Mouse (Mus musculus): ENCODE results near the gene 2210016F16Rik. TPM values are rescaled to one million over a fixed set of nuclear protein-coding genes. Genes with fewer than 3 reads are reported as not detected.
A peak's percentile ranks its signal among the peaks of the same experiment; 100 is the strongest.
"Not testable (repeated sequence)": the region's sequence is repeated elsewhere in the genome, so short reads cannot be mapped to it uniquely, and the experiment has no call there.

Gene 2210016F16Rik
- polyA plus RNA-seq, 1 experiment from 2014 or later: 20.5 TPM

DNA sequence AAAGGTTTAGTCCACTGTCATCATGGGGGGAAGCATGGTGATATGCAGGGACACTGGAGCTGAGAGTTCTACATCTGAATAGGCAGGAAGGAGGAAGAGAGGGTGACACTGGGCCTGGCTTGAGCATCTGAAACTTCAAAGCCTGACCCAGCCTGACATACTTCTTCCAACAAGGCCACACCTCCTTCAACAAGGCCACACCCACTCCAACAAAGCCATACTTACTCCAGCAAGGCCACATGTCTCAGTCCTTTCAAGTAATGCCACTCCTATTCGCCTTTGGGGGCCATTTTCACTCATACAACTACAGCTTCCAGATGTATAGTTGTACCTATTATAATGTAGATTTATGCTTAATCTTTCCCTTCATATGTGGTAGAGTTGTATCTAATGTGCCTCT, 17.4 kb downstream of the 2210016F16Rik start:
- H3K4me1 ChIP-seq: no peaks in the 10 kb centered on the region
- WGBS: 77% methylated on average over 1 of the region's 1 CpGs
- no peak overlapping the region for H3K4me2 ChIP-seq (replicated peaks)
- H3K4me3 ChIP-seq: no peak overlapping the region
- H3K27ac ChIP-seq (replicated peaks): no peak overlapping the region
- H3K36me3 ChIP-seq: no peaks in the 10 kb centered on the region
- H3K9ac ChIP-seq (replicated peaks): no peak overlapping the region
- no peaks in the 10 kb centered on the region for H3K27me3 ChIP-seq
- no peaks in the 10 kb centered on the region for H3K9me3 ChIP-seq
- ATAC-seq (replicated peaks): no peak

DNA sequence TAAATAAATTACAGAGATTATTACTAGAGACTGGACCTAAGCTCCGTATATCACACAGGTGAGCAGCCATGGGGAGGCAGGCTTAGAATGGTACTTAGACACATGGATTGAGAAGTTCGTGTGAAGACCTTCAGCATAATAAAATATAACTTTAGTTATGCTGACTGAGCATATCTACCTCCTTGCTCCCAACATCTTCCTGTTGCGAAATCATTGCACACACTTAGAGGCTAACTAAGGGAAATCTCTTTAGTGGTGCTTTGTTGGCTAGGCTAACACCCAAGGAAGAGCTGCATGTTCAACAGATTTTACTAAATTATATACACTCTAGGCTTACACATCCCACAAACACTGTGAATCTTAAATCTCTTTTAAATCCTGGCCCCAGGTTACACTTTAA, 18.7 kb downstream of the 2210016F16Rik start:
- ATAC-seq (replicated peaks): no peak
- Histone ChIP-seq H3K27me3 (no peaks in the 10 kb centered on the region), H3K4me1 (no peaks in the 10 kb centered on the region), H3K36me3 (no peaks in the 10 kb centered on the region), H3K4me3 (no peak overlapping the region), H3K4me2 (replicated peaks) (no peak overlapping the region), H3K27ac (replicated peaks) (no peak overlapping the region), H3K9ac (replicated peaks) (no peak overlapping the region), H3K9me3 (no peaks in the 10 kb centered on the region)
- WGBS: 90% methylated on average over 3 of the region's 3 CpGs

DNA sequence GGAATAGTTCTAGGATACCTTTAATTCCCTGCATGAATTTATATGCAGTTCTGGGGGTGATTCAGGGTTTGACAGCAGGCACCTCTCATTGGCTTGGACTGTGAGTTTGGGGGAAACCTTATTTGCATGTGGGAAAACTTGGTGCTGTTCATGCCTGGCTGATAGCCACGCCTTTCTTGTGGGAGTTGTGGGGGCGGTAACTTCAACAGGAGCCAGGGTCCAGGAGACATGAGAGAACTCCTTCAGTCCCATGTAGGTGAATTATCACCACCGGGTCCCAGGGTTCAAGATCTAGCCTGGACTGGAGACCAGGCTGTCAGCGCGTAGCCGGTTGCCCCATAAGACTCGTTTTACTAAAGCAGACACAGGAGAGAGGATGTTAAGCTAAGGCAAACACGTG, 19.8 kb downstream of the 2210016F16Rik start:
- not testable (repeated sequence) for H3K4me1 ChIP-seq; H3K9me3 ChIP-seq; H3K27me3 ChIP-seq; H3K27ac ChIP-seq (replicated peaks); H3K4me2 ChIP-seq (replicated peaks); H3K4me3 ChIP-seq; H3K36me3 ChIP-seq; H3K9ac ChIP-seq (replicated peaks); ATAC-seq (replicated peaks)
- WGBS: 84% methylated on average over 8 of the region's 8 CpGs

DNA sequence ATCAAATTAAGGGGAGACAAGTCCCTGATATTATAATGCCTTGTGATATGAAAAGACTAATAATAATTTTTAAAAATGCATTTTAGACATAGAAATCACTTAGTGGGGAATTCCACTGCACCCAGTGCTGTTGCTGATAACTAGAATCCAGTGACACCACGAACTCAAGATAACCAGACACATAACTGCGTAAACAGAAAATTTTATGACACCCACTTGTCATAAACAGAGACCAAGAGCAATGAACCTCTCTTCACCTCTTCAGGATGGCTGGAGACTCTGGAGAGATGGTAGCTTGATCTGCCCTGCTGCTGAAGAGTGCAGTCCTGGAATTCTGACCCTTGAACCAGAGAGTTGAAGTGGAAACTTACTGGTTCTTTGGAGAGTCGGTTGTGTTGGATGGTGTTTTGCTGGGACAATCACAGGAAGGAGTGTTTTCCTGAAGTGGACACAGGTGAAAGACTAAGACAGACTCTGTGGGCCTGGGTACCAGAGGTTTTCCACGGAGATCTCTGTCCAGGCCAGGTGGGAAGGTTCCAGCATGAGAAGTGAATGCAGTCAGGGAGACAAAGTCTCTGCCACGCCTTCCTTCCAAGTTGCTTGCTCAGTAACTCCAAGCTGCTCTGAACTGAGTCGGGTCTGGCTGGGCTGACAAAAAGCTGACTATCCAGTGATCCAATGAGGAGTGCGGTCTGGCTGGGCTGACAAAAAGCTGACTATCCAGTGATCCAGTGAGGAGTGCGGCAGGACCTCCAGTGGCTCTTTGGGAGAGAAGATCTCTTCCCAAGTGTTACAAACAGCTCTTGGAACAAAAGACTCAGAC, 20.5 kb downstream of the 2210016F16Rik start:
- Histone ChIP-seq H3K4me2 (replicated peaks) (no peak overlapping the region), H3K27me3 (no peaks in the 10 kb centered on the region), H3K4me3 (no peak overlapping the region), H3K27ac (replicated peaks) (no peak overlapping the region), H3K9me3 (no peaks in the 10 kb centered on the region), H3K9ac (replicated peaks) (no peak overlapping the region), H3K36me3 (no peaks in the 10 kb centered on the region), H3K4me1 (no peaks in the 10 kb centered on the region)
- ATAC-seq (replicated peaks): no peak
- 84% methylated on average over 8 of the region's 8 CpGs for WGBS

DNA sequence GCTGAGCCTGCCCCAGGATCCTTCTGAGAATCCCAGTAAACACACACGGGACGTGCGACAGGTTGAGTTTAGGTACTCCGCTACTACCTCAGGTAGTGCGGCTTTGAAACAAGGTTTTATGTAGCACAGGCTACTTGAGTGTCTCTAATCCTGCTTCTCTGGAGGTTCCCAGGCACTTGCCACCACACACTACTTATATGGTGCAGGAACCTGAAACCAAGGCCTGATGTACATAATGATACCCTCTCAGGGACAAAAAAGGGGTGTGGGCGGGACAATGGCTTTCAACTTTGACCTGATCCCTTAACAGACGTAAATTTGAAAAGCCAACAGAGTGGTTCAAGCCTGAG, 25.7 kb downstream of the 2210016F16Rik start:
- no peaks in the 10 kb centered on the region for H3K27me3 ChIP-seq
- H3K4me2 ChIP-seq (replicated peaks): peak overlapping the region; percentile 98
- peak overlapping the region; percentile 5; the same call in 1 of the 2 replicates for H3K27ac ChIP-seq (replicated peaks)
- peaks cover 8% of the 10 kb centered on the region for H3K4me1 ChIP-seq
- ATAC-seq (replicated peaks): no peak; the same call in 1 of the 2 replicates
- no peaks in the 10 kb centered on the region for H3K36me3 ChIP-seq
- WGBS: 4% methylated on average over 7 of the region's 7 CpGs
- no peak overlapping the region for H3K9ac ChIP-seq (replicated peaks)
- peak overlapping the region; percentile 82 for H3K4me3 ChIP-seq
- no peaks in the 10 kb centered on the region for H3K9me3 ChIP-seq

DNA sequence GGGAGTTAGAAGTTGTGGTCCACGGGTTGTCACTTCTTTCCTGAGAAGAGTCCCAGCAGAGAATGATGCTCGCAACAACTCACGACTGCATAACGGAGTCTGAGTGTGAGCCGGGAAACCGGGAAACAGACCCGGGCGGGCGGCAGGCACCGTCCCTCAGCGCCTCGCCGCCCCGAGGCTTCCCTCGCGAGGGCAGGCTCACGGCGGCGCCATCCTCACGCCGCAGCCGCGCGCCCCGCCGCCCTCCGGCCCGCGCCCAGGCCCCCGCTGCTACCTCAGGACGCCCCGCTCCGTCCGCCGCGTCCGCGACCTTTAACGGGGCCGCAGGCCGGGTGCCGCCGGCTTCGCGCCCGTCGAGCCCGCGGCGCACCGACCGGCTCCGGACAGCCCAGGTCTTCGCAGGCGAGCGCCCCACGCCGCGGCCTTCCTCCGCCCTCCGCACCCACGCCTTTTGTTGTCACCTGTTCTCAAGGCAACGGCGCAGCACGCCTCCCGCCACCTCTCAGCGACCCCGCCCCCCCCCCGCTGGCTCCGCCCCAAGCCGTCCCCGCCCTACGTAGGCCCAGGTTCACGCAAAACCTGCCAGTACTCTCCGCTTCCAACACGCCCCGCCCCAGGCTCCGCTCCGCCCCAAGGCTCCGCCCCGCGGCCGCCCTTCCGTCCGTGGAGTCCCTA, 26.3 kb downstream of the 2210016F16Rik start, which contains the start of gene Kif27:
Gene Kif27 (minus strand): TSS at position 494 of the 675 bp plus-strand sequence.
- under 1% methylated on average over 74 of the region's 85 CpGs for WGBS
- peaks cover 8% of the 10 kb centered on the region for H3K4me1 ChIP-seq
- H3K36me3 ChIP-seq: no peaks in the 10 kb centered on the region
- peak; percentile 98 for ATAC-seq (replicated peaks)
- peak within 1 kb of the TSS; percentile 65 for H3K9ac ChIP-seq (replicated peaks)
- H3K9me3 ChIP-seq: no peaks in the 10 kb centered on the region
- H3K27ac ChIP-seq (replicated peaks): peak within 1 kb of the TSS; percentile 5; the same call in 1 of the 2 replicates
- H3K27me3 ChIP-seq: no peaks in the 10 kb centered on the region
- H3K4me2 ChIP-seq (replicated peaks): peak within 1 kb of the TSS; percentile 98
- H3K4me3 ChIP-seq: peak within 1 kb of the TSS; percentile 82

DNA sequence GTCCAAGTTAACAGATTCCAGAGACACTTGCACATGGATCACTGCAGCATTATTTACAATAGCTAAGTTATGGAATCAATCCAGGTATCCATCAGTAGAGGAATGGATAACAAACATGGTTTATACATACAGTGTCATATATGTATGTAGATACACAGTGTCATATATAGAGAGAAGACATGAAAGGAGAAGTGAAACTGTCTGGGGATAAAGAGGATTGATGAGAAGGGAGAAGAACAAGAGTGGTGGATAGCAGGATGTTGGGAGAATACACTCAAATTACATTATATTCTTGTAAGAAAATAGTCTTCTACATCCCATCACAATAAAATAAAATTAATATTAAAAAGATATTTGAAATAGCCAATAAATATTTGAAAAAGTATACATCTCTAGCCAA, 32.0 kb downstream of the 2210016F16Rik start:
- H3K4me2 ChIP-seq (replicated peaks): no peak overlapping the region
- no peaks in the 10 kb centered on the region for H3K36me3 ChIP-seq
- H3K4me3 ChIP-seq: no peak overlapping the region
- no peaks in the 10 kb centered on the region for H3K9me3 ChIP-seq
- no peak overlapping the region for H3K9ac ChIP-seq (replicated peaks)
- H3K27me3 ChIP-seq: no peaks in the 10 kb centered on the region
- no peak for ATAC-seq (replicated peaks)
- 0 out of 2 replicates have a peak, but pooled peaks cover under 1% of the 10 kb centered on the region for H3K4me1 ChIP-seq
- no peak overlapping the region for H3K27ac ChIP-seq (replicated peaks)

DNA sequence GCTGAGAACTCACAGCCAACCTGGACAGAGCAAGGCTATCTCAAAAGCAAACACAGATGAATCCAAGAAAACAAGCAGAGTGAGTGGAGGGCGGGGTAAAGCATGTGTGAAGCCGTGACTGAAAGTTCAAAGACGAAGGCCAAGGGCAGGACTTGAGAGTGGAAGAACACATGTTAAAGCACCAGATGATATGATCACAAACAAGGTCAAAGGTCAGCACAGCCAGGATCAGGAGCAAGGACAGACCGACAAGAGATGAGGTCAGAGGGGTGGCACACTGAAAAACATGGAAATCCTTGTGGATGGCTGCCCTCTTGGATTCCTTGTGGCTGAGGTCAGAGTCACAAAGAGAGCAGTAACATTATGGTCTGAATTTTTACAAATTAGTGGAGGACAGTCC, 34.4 kb downstream of the 2210016F16Rik start:
- Histone ChIP-seq H3K27ac (replicated peaks) (no peak overlapping the region), H3K4me2 (replicated peaks) (no peak overlapping the region), H3K4me3 (no peak overlapping the region), H3K36me3 (no peaks in the 10 kb centered on the region), H3K4me1 (no peaks in the 10 kb centered on the region), H3K9ac (replicated peaks) (no peak overlapping the region), H3K27me3 (no peaks in the 10 kb centered on the region), H3K9me3 (no peaks in the 10 kb centered on the region)
- no peak for ATAC-seq (replicated peaks)
- 83% methylated on average over 4 of the region's 4 CpGs for WGBS

DNA sequence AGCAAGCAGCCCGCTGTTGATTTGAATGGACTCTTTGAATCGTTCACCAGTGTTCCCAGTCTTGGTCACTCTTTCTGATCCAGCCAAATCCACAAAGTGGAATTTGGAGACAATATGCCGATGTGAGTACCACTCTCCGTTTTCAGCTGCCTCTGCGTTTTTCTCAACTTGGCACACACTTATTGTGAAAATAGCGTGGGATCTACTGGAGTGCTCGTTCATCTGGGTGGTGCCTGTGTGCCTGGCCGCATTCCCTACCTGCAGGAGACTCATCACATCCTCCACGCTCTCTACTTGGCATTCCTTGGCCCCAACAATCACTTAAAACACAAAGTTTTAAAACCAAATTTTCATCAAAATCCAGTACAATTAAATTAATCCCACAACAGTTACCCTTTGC, 40.5 kb downstream of the 2210016F16Rik start:
- H3K4me2 ChIP-seq (replicated peaks): no peak overlapping the region
- H3K9me3 ChIP-seq: no peaks in the 10 kb centered on the region
- H3K36me3 ChIP-seq: no peaks in the 10 kb centered on the region
- no peak for ATAC-seq (replicated peaks)
- H3K27me3 ChIP-seq: no peaks in the 10 kb centered on the region
- no peak overlapping the region for H3K4me3 ChIP-seq
- H3K9ac ChIP-seq (replicated peaks): no peak overlapping the region
- WGBS: 71% methylated on average over 9 of the region's 9 CpGs
- H3K27ac ChIP-seq (replicated peaks): no peak overlapping the region
- H3K4me1 ChIP-seq: no peaks in the 10 kb centered on the region

DNA sequence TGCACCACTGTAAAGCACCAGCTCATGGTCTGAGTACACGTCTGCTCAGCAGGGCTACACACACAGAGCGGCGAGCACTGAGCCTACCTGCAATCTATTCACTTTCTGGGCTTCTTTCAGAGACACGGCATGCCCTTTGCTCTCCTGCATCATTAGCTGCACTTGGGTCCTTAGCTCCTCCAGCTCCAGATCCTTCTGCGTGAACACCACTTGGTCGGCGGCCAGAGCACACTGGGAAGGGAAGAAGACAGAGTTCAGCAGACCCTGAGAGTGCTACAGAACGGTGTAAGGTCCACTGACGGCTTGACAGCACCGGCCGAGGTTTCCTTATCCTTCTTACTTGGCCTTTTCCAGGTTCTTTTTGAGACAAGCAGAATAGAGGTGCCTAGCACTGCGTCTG, 47.6 kb downstream of the 2210016F16Rik start:
- Histone ChIP-seq H3K4me3 (no peak overlapping the region), H3K4me1 (no peaks in the 10 kb centered on the region), H3K4me2 (replicated peaks) (no peak overlapping the region), H3K27ac (replicated peaks) (no peak overlapping the region), H3K9ac (replicated peaks) (no peak overlapping the region), H3K36me3 (no peaks in the 10 kb centered on the region), H3K9me3 (0 out of 2 replicates have a peak, but pooled peaks cover 3% of the 10 kb centered on the region), H3K27me3 (no peaks in the 10 kb centered on the region)
- no peak for ATAC-seq (replicated peaks)
- WGBS: 84% methylated on average over 12 of the region's 12 CpGs

DNA sequence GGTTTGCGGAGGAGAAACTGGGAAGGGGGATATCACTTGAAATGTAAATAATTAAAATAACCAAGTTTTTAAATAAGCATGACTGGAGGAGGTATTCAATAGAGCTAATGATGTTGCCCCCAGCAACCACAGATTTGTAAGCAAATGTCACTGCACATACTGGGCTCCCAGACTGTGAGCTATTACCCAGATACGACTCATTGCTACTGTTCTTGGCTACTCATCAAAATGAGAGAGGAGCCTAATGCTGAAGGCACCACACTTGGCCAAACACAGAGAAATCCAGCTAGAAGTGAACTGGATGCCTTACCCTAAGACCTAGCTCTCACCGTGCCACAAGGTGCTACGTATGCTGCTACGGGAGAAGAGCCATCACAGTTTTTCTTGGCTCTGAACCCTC, 50.9 kb downstream of the 2210016F16Rik start:
- Histone ChIP-seq H3K4me2 (replicated peaks) (no peak overlapping the region), H3K36me3 (no peaks in the 10 kb centered on the region), H3K4me3 (no peak overlapping the region), H3K4me1 (no peaks in the 10 kb centered on the region), H3K9me3 (0 out of 2 replicates have a peak, but pooled peaks cover 3% of the 10 kb centered on the region), H3K9ac (replicated peaks) (no peak overlapping the region), H3K27me3 (no peaks in the 10 kb centered on the region), H3K27ac (replicated peaks) (no peak overlapping the region)
- ATAC-seq (replicated peaks): no peak
- 89% methylated on average over 5 of the region's 5 CpGs for WGBS
